Mouse (Mus musculus): ENCODE data around the gene Tnfrsf25. TPM values are rescaled to one million over a fixed set of nuclear protein-coding genes. Genes with fewer than 3 reads are reported as not detected.

Gene Tnfrsf25
- total and polyA plus RNA-seq, 3 experiments = 1.5 TPM; not detected in 2

- H3K79me2 ChIP-seq (replicated peaks; ENCODE audit: control insufficient read depth, extremely low read depth, insufficient read depth, poor library complexity, severe bottlenecking) = no peaks in the 10 kb centered on the region
- no peak overlapping the region for H3K27ac ChIP-seq (ENCODE audit: insufficient read depth, low read depth)
- H3K4me2 ChIP-seq (ENCODE audit: insufficient read depth, low read depth, poor library complexity, severe bottlenecking) = no peak overlapping the region
- no peak overlapping the region for H3K4me3 ChIP-seq (replicated peaks in 1 of 3; ENCODE audit: low read depth in 2 of 3, low read length in 2 of 3, poor library complexity in 1 of 3)
- TF ChIP-seq SMC3 (IDR thresholded peaks at IDR 0.05; ENCODE audit: low read depth, low read length) (peak; percentile 86), MAZ (IDR thresholded peaks at IDR 0.05; ENCODE audit: low read depth, low read length) (no peak), CTCF (conservative IDR thresholded peaks at IDR 0.05 in 1 of 2, IDR thresholded peaks at IDR 0.05 in 1 of 2; ENCODE audit: low read depth in 2 of 2, low read length in 2 of 2) (peak; percentile 74 to 85), RAD21 (IDR thresholded peaks at IDR 0.05; ENCODE audit: low read depth, low read length) (peak; percentile 48)
- in situ Hi-C loops (cut with MboI; ENCODE audit: low pct_ligation_motif_present, low pct_unique_long_range_greater_than_20kb, low sequenced_read_pairs) (no loop called here), dilution Hi-C loops (cut with MboI; ENCODE audit: extremely low pct_ligation_motif_present, extremely low pct_unique_long_range_greater_than_20kb, low sequenced_read_pairs) (no loop called here)
- H3K9me3 ChIP-seq (replicated peaks; ENCODE audit: low read length) = no peaks in the 10 kb centered on the region
- H3K4me1 ChIP-seq (ENCODE audit: control insufficient read depth in 1 of 2, insufficient read depth in 2 of 2) = peaks cover 0 to 6% of the 10 kb centered on the region in 2 experiments; a peak in 1 of 4 replicates
- peak; percentile 63 for DNase-seq (ENCODE audit: extremely low read depth)
- peaks cover 67% of the 10 kb centered on the region for H3K27me3 ChIP-seq (replicated peaks)
- no peak overlapping the region for H3K9ac ChIP-seq (ENCODE audit: insufficient read depth, low read depth)
- H3K36me3 ChIP-seq (replicated peaks in 1 of 2; ENCODE audit: control insufficient read depth in 1 of 2, insufficient read depth in 1 of 2, low read length in 1 of 2) = no peaks in the 10 kb centered on the region
Observed at GRCm38 (mm10) chr4:152103025-152103424, 12.7 kb upstream of the Tnfrsf25 start.

- H3K9ac ChIP-seq (ENCODE audit: insufficient read depth, low read depth) = no peak overlapping the region
Observed at GRCm38 (mm10) chr4:152106746-152107145, 9.0 kb upstream of the Tnfrsf25 start.

GRCm38 (mm10) chr4:152107493-152107892 lies 8.2 kb upstream of the Tnfrsf25 start:
- no peak for TF ChIP-seq MEF2A (IDR thresholded peaks at IDR 0.05; ENCODE audit: borderline replicate concordance, low read depth, low read length)
- TF ChIP-seq CTCF (conservative IDR thresholded peaks at IDR 0.05 in 1 of 2, IDR thresholded peaks at IDR 0.05 in 1 of 2; ENCODE audit: low read depth in 2 of 2, low read length in 2 of 2) = no peak
- TF ChIP-seq E2F4 (IDR thresholded peaks at IDR 0.05; ENCODE audit: insufficient replicate concordance, low read depth, low read length) = no peak
- no peak for TF ChIP-seq KAT2A (IDR thresholded peaks at IDR 0.05; ENCODE audit: insufficient replicate concordance, low read length)
- no peak for TF ChIP-seq ZMIZ1 (IDR thresholded peaks at IDR 0.05; ENCODE audit: low read depth, low read length)
- TF ChIP-seq MAX (IDR thresholded peaks at IDR 0.05; ENCODE audit: low read length) = no peak
- no peak for TF ChIP-seq PAX5 (IDR thresholded peaks at IDR 0.05; ENCODE audit: low read length)
- no peak for TF ChIP-seq MYC (IDR thresholded peaks at IDR 0.05; ENCODE audit: low read depth, low read length)
- TF ChIP-seq ZKSCAN1 (IDR thresholded peaks at IDR 0.05; ENCODE audit: borderline replicate concordance, low read depth, low read length) = no peak
- no peak for TF ChIP-seq JUN (IDR thresholded peaks at IDR 0.05; ENCODE audit: insufficient read depth, low read depth, low read length)
- no peak for TF ChIP-seq ELF1 (IDR thresholded peaks at IDR 0.05; ENCODE audit: low read depth, low read length)
- no peak for TF ChIP-seq ZC3H11A (IDR thresholded peaks at IDR 0.05; ENCODE audit: low read depth, low read length)
- TF ChIP-seq TCF12 (IDR thresholded peaks at IDR 0.05; ENCODE audit: low read depth, low read length) = no peak
- no peak for TF ChIP-seq BHLHE40 (IDR thresholded peaks at IDR 0.05; ENCODE audit: low read depth, low read length)
- no peak for TF ChIP-seq USF1 (IDR thresholded peaks at IDR 0.05; ENCODE audit: low read depth, low read length)
- TF ChIP-seq JUND (conservative IDR thresholded peaks at IDR 0.05; ENCODE audit: low read depth, low read length) = no peak
- no peak for TF ChIP-seq UBTF (IDR thresholded peaks at IDR 0.05; ENCODE audit: low read depth, low read length)
- Histone ChIP-seq H3K79me2 (replicated peaks; ENCODE audit: control insufficient read depth, extremely low read depth, insufficient read depth, poor library complexity, severe bottlenecking) (no peaks in the 10 kb centered on the region), H3K9me3 (replicated peaks; ENCODE audit: low read length) (no peaks in the 10 kb centered on the region), H3K27ac (ENCODE audit: insufficient read depth, low read depth) (no peak overlapping the region), H3K4me1 (ENCODE audit: control insufficient read depth in 1 of 2, insufficient read depth in 2 of 2) (peaks cover 0 to 12% of the 10 kb centered on the region in 2 experiments; a peak in 1 of 4 replicates), H3K4me3 (replicated peaks in 1 of 3; ENCODE audit: low read depth in 2 of 3, low read length in 2 of 3, poor library complexity in 1 of 3) (no peak overlapping the region), H3K9ac (ENCODE audit: insufficient read depth, low read depth) (no peak overlapping the region), H3K4me2 (ENCODE audit: insufficient read depth, low read depth, poor library complexity, severe bottlenecking) (no peak overlapping the region), H3K36me3 (replicated peaks in 1 of 2; ENCODE audit: control insufficient read depth in 1 of 2, insufficient read depth in 1 of 2, low read length in 1 of 2) (peaks cover 0 to 3% of the 10 kb centered on the region in 2 experiments), H3K27me3 (replicated peaks) (peaks cover 63% of the 10 kb centered on the region)
- in situ Hi-C loops (cut with MboI; ENCODE audit: low pct_ligation_motif_present, low pct_unique_long_range_greater_than_20kb, low sequenced_read_pairs) (no loop called here), dilution Hi-C loops (cut with MboI; ENCODE audit: extremely low pct_ligation_motif_present, extremely low pct_unique_long_range_greater_than_20kb, low sequenced_read_pairs) (no loop called here)
- DNase-seq (ENCODE audit: extremely low read depth) = no peak

More at GRCm38 (mm10) chr4:152106746-152107145, 9.0 kb upstream of the Tnfrsf25 start:
- Histone ChIP-seq H3K36me3 (replicated peaks in 1 of 2; ENCODE audit: control insufficient read depth in 1 of 2, insufficient read depth in 1 of 2, low read length in 1 of 2) (peaks cover 0 to 3% of the 10 kb centered on the region in 2 experiments), H3K79me2 (replicated peaks; ENCODE audit: control insufficient read depth, extremely low read depth, insufficient read depth, poor library complexity, severe bottlenecking) (no peaks in the 10 kb centered on the region), H3K27me3 (replicated peaks) (peaks cover 64% of the 10 kb centered on the region), H3K27ac (ENCODE audit: insufficient read depth, low read depth) (no peak overlapping the region), H3K9me3 (replicated peaks; ENCODE audit: low read length) (no peaks in the 10 kb centered on the region), H3K4me2 (ENCODE audit: insufficient read depth, low read depth, poor library complexity, severe bottlenecking) (no peak overlapping the region), H3K4me1 (ENCODE audit: control insufficient read depth in 1 of 2, insufficient read depth in 2 of 2) (peaks cover 0 to 6% of the 10 kb centered on the region in 2 experiments; a peak in 1 of 4 replicates), H3K4me3 (replicated peaks in 1 of 3; ENCODE audit: low read depth in 2 of 3, low read length in 2 of 3, poor library complexity in 1 of 3) (no peak overlapping the region)
- peak in 1 of 2 experiments; percentile 31; a peak in 1 of 4 replicates for TF ChIP-seq CTCF (conservative IDR thresholded peaks at IDR 0.05 in 1 of 2, IDR thresholded peaks at IDR 0.05 in 1 of 2; ENCODE audit: low read depth in 2 of 2, low read length in 2 of 2)
- no peak for TF ChIP-seq EP300 (IDR thresholded peaks at IDR 0.05; ENCODE audit: low read length)
- no peak for TF ChIP-seq ZC3H11A (IDR thresholded peaks at IDR 0.05; ENCODE audit: low read depth, low read length)
- in situ Hi-C loops (cut with MboI; ENCODE audit: low pct_ligation_motif_present, low pct_unique_long_range_greater_than_20kb, low sequenced_read_pairs) (no loop called here), dilution Hi-C loops (cut with MboI; ENCODE audit: extremely low pct_ligation_motif_present, extremely low pct_unique_long_range_greater_than_20kb, low sequenced_read_pairs) (no loop called here)
- no peak for DNase-seq (ENCODE audit: extremely low read depth)
